Mouse (Mus musculus): ENCODE measurements around the gene Psmd6.

Psmd6 gene

GRCm38 (mm10) chr14:14120230-14121096 is at the start of gene Psmd6:
Gene Psmd6 (minus strand): TSS chr14:14120984.
- DNase-seq (ENCODE audit: low spot score in 2 of 2), result peak; percentile 52 to 91

GRCm38 (mm10) chr14:14110710-14111109 is 10.1 kb downstream of the Psmd6 start:
- no peak for DNase-seq (ENCODE audit: low spot score in 2 of 2)

GRCm38 (mm10) chr14:14104930-14105318 is 15.9 kb downstream of the Psmd6 start:
- DNase-seq (ENCODE audit: low spot score in 2 of 2), result no peak

- no peak for DNase-seq (ENCODE audit: low spot score in 2 of 2)
Observed at GRCm38 (mm10) chr14:14104213-14104929, 16.4 kb downstream of the Psmd6 start.

GRCm38 (mm10) chr14:14101296-14101695 is 19.5 kb downstream of the Psmd6 start:
- no peak for DNase-seq (ENCODE audit: low spot score in 2 of 2)

GRCm38 (mm10) chr14:14100773-14101280 is 20.0 kb downstream of the Psmd6 start:
- DNase-seq (ENCODE audit: low spot score in 2 of 2), result no peak

GRCm38 (mm10) chr14:14098330-14098980 is 22.3 kb downstream of the Psmd6 start:
- DNase-seq (ENCODE audit: low spot score in 2 of 2), result peak; percentile 59 to 95

GRCm38 (mm10) chr14:14090571-14090970 is 30.2 kb downstream of the Psmd6 start:
- no peak for DNase-seq (ENCODE audit: low spot score in 2 of 2)

- no peak for DNase-seq (ENCODE audit: low spot score in 2 of 2)
Observed at GRCm38 (mm10) chr14:14088016-14088791, 32.6 kb downstream of the Psmd6 start.

GRCm38 (mm10) chr14:14087348-14087747 is 33.4 kb downstream of the Psmd6 start:
- DNase-seq (ENCODE audit: low spot score in 2 of 2), result no peak

GRCm38 (mm10) chr14:14086711-14087263 is 34.0 kb downstream of the Psmd6 start:
- no peak for DNase-seq (ENCODE audit: low spot score in 2 of 2)

- DNase-seq (ENCODE audit: low spot score in 2 of 2), result no peak
Observed at GRCm38 (mm10) chr14:14083811-14084210, 37.0 kb downstream of the Psmd6 start.

GRCm38 (mm10) chr14:14080604-14081194 is 40.1 kb downstream of the Psmd6 start:
- no peak for DNase-seq (ENCODE audit: low spot score in 2 of 2)

- no peak for DNase-seq (ENCODE audit: low spot score in 2 of 2)
Observed at GRCm38 (mm10) chr14:14071456-14071855, 49.3 kb downstream of the Psmd6 start.

- DNase-seq (ENCODE audit: low spot score in 2 of 2), result no peak
Observed at GRCm38 (mm10) chr14:14070541-14071315, 50.1 kb downstream of the Psmd6 start.

GRCm38 (mm10) chr14:14068553-14068952 is 52.2 kb downstream of the Psmd6 start:
- no peak for DNase-seq (ENCODE audit: low spot score in 2 of 2)

GRCm38 (mm10) chr14:14067648-14068472 is 52.9 kb downstream of the Psmd6 start:
- no peak for DNase-seq (ENCODE audit: low spot score in 2 of 2)

- DNase-seq (ENCODE audit: low spot score in 2 of 2), result no peak
Observed at GRCm38 (mm10) chr14:14066241-14066640, 54.5 kb downstream of the Psmd6 start.

GRCm38 (mm10) chr14:14065142-14065498 is 55.7 kb downstream of the Psmd6 start:
- no peak for DNase-seq (ENCODE audit: low spot score in 2 of 2)

Data from left cerebral cortex, adult 9 months (tissue).